Mouse (Mus musculus): ENCODE measurements around the gene Ncs1.

GRCm38 (mm10) chr2:31281138-31281537 lies 35.5 kb downstream of the Ncs1 start:
- TF ChIP-seq CTCF (conservative IDR thresholded peaks at IDR 0.05; ENCODE audit: low read length) (no peak), NANOG (IDR thresholded peaks at IDR 0.05; ENCODE audit: borderline replicate concordance, low read length) (no peak), POU5F1 (IDR thresholded peaks at IDR 0.05; ENCODE audit: borderline replicate concordance, low read length) (no peak)

All from E14TG2a.4 (cell line).